Mouse (Mus musculus): ENCODE results near the gene Trex2. TPM values are rescaled to one million over a fixed set of nuclear protein-coding genes. Genes with fewer than 3 reads are reported as not detected.

Trex2 gene
- 4.7 TPM in 2 replicates for polyA plus RNA-seq (2012; rRNA removed; ENCODE audit: low replicate concordance)

GRCm38 (mm10) chrX:73435252-73435651 lies at the start of gene Trex2:
TSS of gene Trex2 (minus strand) at chrX:73435344.

GRCm38 (mm10) chrX:73483484-73483810 lies 48.3 kb upstream of the Trex2 start, which contains the start of gene Bgn:
TSS of gene Bgn (plus strand) at chrX:73483602.

GRCm38 (mm10) chrX:73458877-73459392 lies 23.8 kb upstream of the Trex2 start, which contains the start of gene Haus7:
TSS of gene Haus7 (minus strand) at chrX:73459044.

GRCm38 (mm10) chrX:73410880-73411517 lies 24.1 kb downstream of the Trex2 start, which contains the start of gene Zfp92:
TSS of gene Zfp92 (plus strand) at chrX:73411096.

GRCm38 (mm10) chrX:73398636-73399035 lies 36.5 kb downstream of the Trex2 start, which contains the start of gene Gm18336:
TSS of gene Gm18336 (minus strand) at chrX:73398736.

Other genes starting within 250 kb of the Trex2 start
- 0.11 TPM in 1 of 2 replicates, not detected in the other for gene Xlr3b, start 243.1 kb downstream of the Trex2 start, polyA plus RNA-seq (2012; rRNA removed; ENCODE audit: low replicate concordance)
- not detected in 2 replicates for gene Xlr4b, start 221.0 kb downstream of the Trex2 start, polyA plus RNA-seq (2012; rRNA removed; ENCODE audit: low replicate concordance)
- gene F8a, start 207.1 kb downstream of the Trex2 start, polyA plus RNA-seq (2012; rRNA removed; ENCODE audit: low replicate concordance) = 24.9 and 39.6 TPM in 2 replicates
- gene Xlr4c, start 192.2 kb downstream of the Trex2 start, polyA plus RNA-seq (2012; rRNA removed; ENCODE audit: low replicate concordance) = not detected in 2 replicates
- gene Xlr3c, start 170.0 kb downstream of the Trex2 start, polyA plus RNA-seq (2012; rRNA removed; ENCODE audit: low replicate concordance) = not detected in 2 replicates
- not detected in 2 replicates for gene Xlr5a, start 142.4 kb downstream of the Trex2 start, polyA plus RNA-seq (2012; rRNA removed; ENCODE audit: low replicate concordance)
- not detected in 2 replicates for gene Xlr5c, start 142.4 kb downstream of the Trex2 start, polyA plus RNA-seq (2012; rRNA removed; ENCODE audit: low replicate concordance)
- not detected in 2 replicates for gene Gm45015, start 98.5 kb downstream of the Trex2 start, polyA plus RNA-seq (2012; rRNA removed; ENCODE audit: low replicate concordance)
- gene Zfp275, start 92.7 kb downstream of the Trex2 start, polyA plus RNA-seq (2012; rRNA removed; ENCODE audit: low replicate concordance) = 0.88 and 2.4 TPM in 2 replicates
- gene Gm18336, start 36.6 kb downstream of the Trex2 start, polyA plus RNA-seq (2012; rRNA removed; ENCODE audit: low replicate concordance) = not detected in 2 replicates
- 1.3 and 1.6 TPM in 2 replicates for gene Zfp92, start 24.2 kb downstream of the Trex2 start, polyA plus RNA-seq (2012; rRNA removed; ENCODE audit: low replicate concordance)
- 9.4 TPM in 2 replicates for gene Haus7, start 23.7 kb upstream of the Trex2 start, polyA plus RNA-seq (2012; rRNA removed; ENCODE audit: low replicate concordance)
- gene Bgn, start 48.3 kb upstream of the Trex2 start, polyA plus RNA-seq (2012; rRNA removed; ENCODE audit: low replicate concordance) = 80.9 and 92.9 TPM in 2 replicates
- 0.09 and 0.11 TPM in 2 replicates for gene Atp2b3, start 67.7 kb upstream of the Trex2 start, polyA plus RNA-seq (2012; rRNA removed; ENCODE audit: low replicate concordance)
- gene Dusp9, start 204.1 kb upstream of the Trex2 start, polyA plus RNA-seq (2012; rRNA removed; ENCODE audit: low replicate concordance) = 0.19 and 1.2 TPM in 2 replicates
- gene Pnck, start 224.8 kb upstream of the Trex2 start, polyA plus RNA-seq (2012; rRNA removed; ENCODE audit: low replicate concordance) = 5.9 and 6.7 TPM in 2 replicates
- 267 and 893 TPM in 2 replicates for gene Slc6a8, start 237.8 kb upstream of the Trex2 start, polyA plus RNA-seq (2012; rRNA removed; ENCODE audit: low replicate concordance)